Mouse (Mus musculus): Measurements from ENCODE around the gene Taf1b.

GRCm38 (mm10) chr12:24460406-24460805, 37.8 kb upstream of the Taf1b start:
- no peak for TF ChIP-seq CTCF (IDR thresholded peaks at IDR 0.05; ENCODE audit: low read depth)
- no peak for TF ChIP-seq EP300 (optimal IDR thresholded peaks at IDR 0.05)
